Mouse (Mus musculus) central nervous system, embryonic 14 days (tissue): Measurements from ENCODE around the gene Mrpl4. TPM values are rescaled to one million over a fixed set of nuclear protein-coding genes. Genes with fewer than 3 reads are reported as not detected.

Experiments
- polyA plus RNA-seq: library from polyadenylated mRNA; depleted of rRNA; stranded (reverse); fragments of >200 nt; gene quantifications from 2 replicates; pipeline ENCODE4 v1.2.3, GENCODE M21; 2012; rRNA removed

The Mrpl4 gene
- 78.1 and 87.6 TPM in 2 replicates for polyA plus RNA-seq

DNA sequence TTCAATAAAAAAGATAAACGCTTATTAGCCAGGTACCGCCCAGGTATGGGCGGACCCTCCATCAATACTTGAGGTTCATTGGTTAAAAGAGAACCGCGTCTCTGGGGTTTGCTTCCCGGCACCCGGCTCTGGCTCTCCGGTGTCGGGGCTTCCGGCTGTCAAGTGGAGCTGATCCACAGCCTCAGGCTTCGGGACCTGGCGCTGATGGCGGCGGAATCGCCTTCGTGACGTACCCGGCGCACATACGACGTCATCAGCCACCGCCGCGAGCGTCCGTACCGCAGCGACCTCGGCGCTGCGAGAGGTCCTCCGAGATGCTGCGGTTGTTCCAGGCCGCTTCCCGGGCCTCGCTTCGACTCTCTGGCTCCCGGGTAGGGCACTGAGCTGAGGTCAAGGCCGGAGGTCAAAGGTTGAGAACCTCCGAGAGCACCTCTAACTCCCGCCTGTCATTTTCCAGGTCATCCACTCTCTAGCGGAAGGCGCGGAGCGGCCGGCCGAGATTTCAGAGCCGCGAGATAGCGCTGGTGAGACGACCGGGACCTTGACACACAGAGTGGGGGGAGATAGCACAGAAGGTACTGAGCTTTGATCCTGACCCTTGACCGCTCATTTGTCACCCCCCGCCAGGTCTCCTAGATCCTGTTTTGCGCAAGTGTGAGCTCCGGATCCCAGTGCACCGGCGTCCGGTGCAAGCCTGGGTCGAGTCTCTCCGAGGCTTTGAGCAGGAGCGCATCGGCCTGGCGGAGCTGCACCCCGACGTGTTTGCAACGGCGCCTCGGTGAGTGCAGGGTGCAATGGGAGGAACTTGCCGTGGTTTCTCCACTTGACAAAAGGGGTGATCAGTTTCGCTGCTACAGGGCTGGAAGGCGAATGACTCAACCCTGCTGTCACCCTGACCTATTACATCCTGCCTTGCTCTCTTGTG, at the start of gene Mrpl4:
Gene Mrpl4 (plus strand): TSS at position 112 of the 925 bp plus-strand sequence.

DNA sequence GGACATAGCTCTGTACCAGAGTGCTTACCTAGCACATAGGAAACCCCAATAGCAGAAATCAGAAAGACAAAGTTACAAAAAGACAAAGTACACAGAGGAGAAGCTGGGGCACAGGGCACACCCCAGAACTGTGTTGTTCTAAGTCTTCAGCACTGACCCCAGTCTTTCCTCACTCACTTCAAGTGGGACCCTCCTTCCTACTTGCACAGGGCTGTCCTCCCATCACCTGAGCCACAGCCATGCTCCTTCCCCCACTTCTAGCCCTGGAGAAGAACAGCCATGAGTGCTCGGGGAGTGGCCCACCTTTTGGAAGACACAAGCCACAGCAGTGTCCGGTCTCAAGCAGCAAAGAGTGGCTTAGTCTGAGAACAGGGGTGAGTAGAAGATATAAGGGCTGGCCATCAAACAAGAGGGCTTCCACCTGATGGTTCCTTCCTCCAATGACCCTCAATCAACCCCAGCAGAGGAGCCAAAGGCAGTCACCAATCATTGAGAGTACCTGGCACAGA, 43.1 kb upstream of the Mrpl4 start, which contains the start of gene Dnmt1:
Gene Dnmt1 (minus strand): TSS at position 459 of the 509 bp plus-strand sequence.

DNA sequence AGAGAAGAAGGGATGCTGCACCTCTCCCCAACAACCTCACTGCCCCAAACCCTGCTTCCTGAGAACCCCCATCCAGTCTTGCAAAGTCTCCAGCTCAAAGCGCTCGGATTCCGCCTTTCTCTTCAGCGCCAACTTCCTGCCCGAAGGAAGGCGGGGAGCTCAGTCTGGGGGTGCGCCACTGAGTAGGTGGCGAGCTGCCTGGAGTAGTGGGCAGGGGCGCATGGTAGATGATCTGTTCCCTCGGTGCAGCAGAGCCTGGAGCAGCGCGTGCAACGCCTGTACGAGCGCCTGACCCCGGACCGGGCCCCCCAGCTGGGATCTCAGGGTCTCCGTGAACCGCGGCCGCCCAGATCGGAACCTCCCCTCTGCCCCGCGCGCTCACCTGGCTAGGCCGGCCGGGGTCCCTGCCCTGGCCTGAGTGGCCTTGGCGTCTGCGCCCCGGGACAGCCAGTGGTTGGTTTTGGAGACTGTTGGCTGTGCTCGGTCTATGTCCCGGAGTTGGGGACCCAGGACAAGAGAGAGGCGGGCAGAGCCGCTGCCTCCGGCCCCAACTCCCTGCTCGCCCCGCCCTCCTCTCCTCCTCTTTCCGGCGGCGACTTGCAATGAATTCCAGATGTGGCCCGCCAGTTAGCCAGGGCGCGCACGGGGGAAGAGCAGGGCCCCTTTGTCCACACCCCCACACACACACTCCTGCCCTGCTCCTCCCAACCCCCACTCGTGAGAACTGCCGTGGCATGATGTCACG, 26.1 kb upstream of the Mrpl4 start, which contains the start of gene S1pr2:
Gene S1pr2 (minus strand): TSS at position 566 of the 745 bp plus-strand sequence.

DNA sequence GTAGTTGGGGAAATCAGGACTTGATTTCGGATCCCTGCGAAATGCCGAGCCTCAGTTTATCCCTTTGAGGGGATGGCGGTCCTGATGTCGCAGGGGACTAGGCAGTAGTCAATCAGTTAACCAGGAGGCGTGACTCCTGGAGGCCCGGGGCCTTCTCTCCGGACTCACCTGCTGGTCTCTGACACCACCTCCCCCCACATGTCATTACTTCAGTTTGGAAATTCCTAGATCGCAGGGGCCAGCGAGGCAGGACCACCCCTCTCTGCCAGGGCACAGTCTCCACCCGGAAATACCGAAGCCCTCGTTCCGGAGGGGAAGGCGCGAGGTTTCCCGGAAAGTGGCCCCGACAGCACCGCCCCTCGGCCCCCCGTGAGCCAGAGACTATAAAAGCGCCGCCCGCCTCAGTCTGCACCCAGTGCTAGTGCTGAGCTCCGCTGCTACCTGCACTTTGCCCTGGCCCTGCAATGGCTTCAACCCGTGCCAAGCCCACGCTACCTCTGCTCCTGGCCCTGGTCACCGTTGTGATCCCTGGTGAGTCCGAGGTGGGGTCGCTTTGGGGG, 13.1 kb downstream of the Mrpl4 start, which contains the start of gene Icam1:
Gene Icam1 (plus strand): TSS at position 415 of the 560 bp plus-strand sequence.

DNA sequence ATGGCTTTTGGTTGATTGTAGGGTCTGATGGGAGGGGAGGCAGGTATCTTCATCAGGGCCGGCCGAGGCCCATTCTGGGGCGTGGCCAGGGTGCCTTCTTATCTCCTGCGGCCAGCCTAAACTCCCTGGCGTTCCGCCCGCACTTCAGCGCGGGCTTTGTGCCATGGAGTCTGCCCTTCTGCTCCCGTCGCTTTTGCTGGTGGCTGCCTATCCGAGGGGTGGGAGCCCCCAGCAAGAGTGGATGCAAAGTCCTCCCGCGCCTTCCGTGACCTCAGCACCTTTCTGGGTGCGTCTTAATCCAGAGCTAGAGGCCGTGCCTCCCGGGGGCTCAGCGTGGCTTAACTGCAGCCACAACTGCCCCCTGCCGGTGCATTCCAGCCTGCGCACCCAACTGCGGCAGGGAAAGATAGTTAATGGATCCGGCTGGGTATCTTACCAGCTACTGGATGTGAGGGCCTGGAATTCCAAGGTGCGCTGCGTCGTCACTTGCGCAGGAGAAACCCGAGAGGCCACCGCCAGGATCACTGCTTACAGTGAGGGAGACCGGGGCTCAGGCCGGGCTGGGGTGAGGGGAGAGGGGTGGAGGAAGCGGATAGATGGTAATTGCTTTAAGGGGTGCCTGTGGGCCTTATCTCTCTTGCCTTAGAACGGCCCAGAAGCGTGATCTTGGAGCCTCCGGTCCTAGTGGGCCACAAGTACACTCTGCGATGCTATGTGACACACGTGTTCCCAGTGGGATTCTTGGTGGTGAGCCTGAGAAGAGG, 26.9 kb downstream of the Mrpl4 start, which contains the start of gene Icam4:
Gene Icam4 (plus strand): TSS at position 83 of the 764 bp plus-strand sequence.

DNA sequence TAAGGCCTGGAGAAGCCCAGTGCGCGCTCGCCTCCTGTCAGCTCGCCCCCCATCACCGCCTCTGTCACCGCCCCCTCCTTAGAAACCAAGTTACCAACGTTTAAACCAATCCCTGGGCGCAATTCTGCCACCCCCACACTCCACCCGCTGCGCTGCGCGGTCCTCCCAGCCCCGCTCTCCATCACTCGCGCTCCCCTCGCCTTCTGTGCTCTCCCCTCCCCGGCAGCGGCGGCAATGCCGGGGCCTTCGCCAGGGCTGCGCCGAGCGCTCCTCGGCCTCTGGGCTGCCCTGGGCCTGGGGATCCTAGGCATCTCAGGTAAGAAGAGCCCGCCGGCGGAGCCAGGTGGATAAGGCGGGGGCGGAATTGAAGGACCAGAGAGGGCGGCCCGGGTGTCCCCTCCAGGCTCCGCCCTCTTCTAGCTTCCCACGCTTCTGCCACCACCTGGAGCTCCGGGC, 29.4 kb downstream of the Mrpl4 start, which contains the start of gene Icam5:
Gene Icam5 (plus strand): TSS at position 178 of the 456 bp plus-strand sequence.

Other genes starting within 250 kb of the Mrpl4 start
- gene Col5a3, start 187.7 kb upstream of the Mrpl4 start, polyA plus RNA-seq: 1.2 and 3.1 TPM in 2 replicates
- gene Rdh8, start 184.2 kb upstream of the Mrpl4 start, polyA plus RNA-seq: not detected in 2 replicates
- 7.7 and 13.3 TPM in 2 replicates for gene A230050P20Rik, start 134.1 kb upstream of the Mrpl4 start, polyA plus RNA-seq
- gene Angptl6, start 123.0 kb upstream of the Mrpl4 start, polyA plus RNA-seq: 10.2 and 11.1 TPM in 2 replicates
- 82.3 and 91.6 TPM in 2 replicates for gene Ppan, start 114.6 kb upstream of the Mrpl4 start, polyA plus RNA-seq
- 151 and 160 TPM in 2 replicates for gene Eif3g, start 104.1 kb upstream of the Mrpl4 start, polyA plus RNA-seq
- gene Dnmt1, start 42.9 kb upstream of the Mrpl4 start, polyA plus RNA-seq: 103 TPM in 2 replicates
- 4.8 and 8.3 TPM in 2 replicates for gene S1pr2, start 26.0 kb upstream of the Mrpl4 start, polyA plus RNA-seq
- gene Icam1, start 13.2 kb downstream of the Mrpl4 start, polyA plus RNA-seq: 4.3 and 8.5 TPM in 2 replicates
- 0.08 TPM in 1 of 2 replicates, not detected in the other for gene Icam4, start 26.6 kb downstream of the Mrpl4 start, polyA plus RNA-seq
- 0.88 and 1.0 TPM in 2 replicates for gene Icam5, start 29.3 kb downstream of the Mrpl4 start, polyA plus RNA-seq
- gene Zglp1, start 64.4 kb downstream of the Mrpl4 start, polyA plus RNA-seq: 0.61 TPM in 2 replicates
- 3.4 and 3.6 TPM in 2 replicates for gene Gm49373, start 70.4 kb downstream of the Mrpl4 start, polyA plus RNA-seq
- 68.5 and 74.1 TPM in 2 replicates for gene Fdx1l, start 70.9 kb downstream of the Mrpl4 start, polyA plus RNA-seq
- gene Gm38431, start 89.3 kb downstream of the Mrpl4 start, polyA plus RNA-seq: 4.3 and 5.0 TPM in 2 replicates
- 67.1 and 69.6 TPM in 2 replicates for gene Raver1, start 89.3 kb downstream of the Mrpl4 start, polyA plus RNA-seq
- 16.9 and 18.7 TPM in 2 replicates for gene Tyk2, start 128.5 kb downstream of the Mrpl4 start, polyA plus RNA-seq
- gene Cdc37, start 147.2 kb downstream of the Mrpl4 start, polyA plus RNA-seq: 204 and 216 TPM in 2 replicates
- gene Pde4a, start 163.0 kb downstream of the Mrpl4 start, polyA plus RNA-seq: 14.5 and 14.7 TPM in 2 replicates
- 42.7 and 45.6 TPM in 2 replicates for gene Keap1, start 236.6 kb downstream of the Mrpl4 start, polyA plus RNA-seq
- 1.8 and 2.4 TPM in 2 replicates for gene S1pr5, start 245.7 kb downstream of the Mrpl4 start, polyA plus RNA-seq